Mouse (Mus musculus): ENCODE measurements at regions not wholly inside any gene's neighbourhood (a gene's known extent, or its start where the extent isn't known, plus 50 kb on each side); places are given as distances from the start of the nearest gene placed in this dataset.
A peak's percentile ranks its signal among the peaks of the same experiment; 100 is the strongest.

GRCm38 (mm10) chr15:97188545-97188944, 58.4 kb upstream of the Pced1b start:
- no peak for DNase-seq (ENCODE audit: low spot score in 2 of 2)

GRCm38 (mm10) chr15:97187831-97188230, 59.1 kb upstream of the Pced1b start:
- DNase-seq (ENCODE audit: low spot score in 2 of 2): no peak

- DNase-seq (ENCODE audit: low spot score in 2 of 2): no peak
Observed at GRCm38 (mm10) chr15:97186034-97186433, 60.9 kb upstream of the Pced1b start.

GRCm38 (mm10) chr15:97182617-97183038, 64.3 kb upstream of the Pced1b start:
- no peak for DNase-seq (ENCODE audit: low spot score in 2 of 2)

GRCm38 (mm10) chr15:97180970-97181669, 65.8 kb upstream of the Pced1b start:
- DNase-seq (ENCODE audit: low spot score in 2 of 2): peak in 1 of 2 experiments; percentile 30

- DNase-seq (ENCODE audit: low spot score in 2 of 2): no peak
Observed at GRCm38 (mm10) chr15:97178286-97178685, 68.6 kb upstream of the Pced1b start.

GRCm38 (mm10) chr15:97177806-97178205, 69.1 kb upstream of the Pced1b start:
- DNase-seq (ENCODE audit: low spot score in 2 of 2): no peak

GRCm38 (mm10) chr15:97174989-97175388, 71.9 kb upstream of the Pced1b start:
- DNase-seq (ENCODE audit: low spot score in 2 of 2): no peak

GRCm38 (mm10) chr15:97173233-97173632, 73.7 kb upstream of the Pced1b start:
- DNase-seq (ENCODE audit: low spot score in 2 of 2): no peak

GRCm38 (mm10) chr15:97170074-97170473, 76.8 kb upstream of the Pced1b start:
- DNase-seq (ENCODE audit: low spot score in 2 of 2): no peak

GRCm38 (mm10) chr15:97169381-97169780, 77.5 kb upstream of the Pced1b start:
- DNase-seq (ENCODE audit: low spot score in 2 of 2): no peak

- no peak for DNase-seq (ENCODE audit: low spot score in 2 of 2)
Observed at GRCm38 (mm10) chr15:97167116-97167515, 79.8 kb upstream of the Pced1b start.

- no peak for DNase-seq (ENCODE audit: low spot score in 2 of 2)
Observed at GRCm38 (mm10) chr15:97164616-97165015, 82.3 kb upstream of the Pced1b start.

GRCm38 (mm10) chr15:97163971-97164370, 82.9 kb upstream of the Pced1b start:
- no peak for DNase-seq (ENCODE audit: low spot score in 2 of 2)

- DNase-seq (ENCODE audit: low spot score in 2 of 2): no peak
Observed at GRCm38 (mm10) chr15:97163090-97163489, 83.8 kb upstream of the Pced1b start.

- no peak for DNase-seq (ENCODE audit: low spot score in 2 of 2)
Observed at GRCm38 (mm10) chr15:97162305-97162704, 84.6 kb upstream of the Pced1b start.

- DNase-seq (ENCODE audit: low spot score in 2 of 2): no peak
Observed at GRCm38 (mm10) chr15:97161530-97161929, 85.4 kb upstream of the Pced1b start.

- no peak for DNase-seq (ENCODE audit: low spot score in 2 of 2)
Observed at GRCm38 (mm10) chr15:97152354-97152753, 94.6 kb upstream of the Pced1b start.

GRCm38 (mm10) chr15:97151793-97152192, 95.1 kb upstream of the Pced1b start:
- DNase-seq (ENCODE audit: low spot score in 2 of 2): no peak

GRCm38 (mm10) chr15:97150983-97151735, 95.4 kb upstream of the Slc38a4 start:
- no peak for DNase-seq (ENCODE audit: low spot score in 2 of 2)

GRCm38 (mm10) chr15:97141958-97142357, 86.2 kb upstream of the Slc38a4 start:
- DNase-seq (ENCODE audit: low spot score in 2 of 2): no peak

- DNase-seq (ENCODE audit: low spot score in 2 of 2): no peak
Observed at GRCm38 (mm10) chr15:97138265-97138664, 82.5 kb upstream of the Slc38a4 start.

GRCm38 (mm10) chr15:97135291-97135690, 79.5 kb upstream of the Slc38a4 start:
- peak in 1 of 2 experiments; percentile 15 for DNase-seq (ENCODE audit: low spot score in 2 of 2)

Data from left cerebral cortex, adult 8-10 months (tissue).